ENCODE assay signal across 14 mouse cellular contexts in the genomic region with DNA sequence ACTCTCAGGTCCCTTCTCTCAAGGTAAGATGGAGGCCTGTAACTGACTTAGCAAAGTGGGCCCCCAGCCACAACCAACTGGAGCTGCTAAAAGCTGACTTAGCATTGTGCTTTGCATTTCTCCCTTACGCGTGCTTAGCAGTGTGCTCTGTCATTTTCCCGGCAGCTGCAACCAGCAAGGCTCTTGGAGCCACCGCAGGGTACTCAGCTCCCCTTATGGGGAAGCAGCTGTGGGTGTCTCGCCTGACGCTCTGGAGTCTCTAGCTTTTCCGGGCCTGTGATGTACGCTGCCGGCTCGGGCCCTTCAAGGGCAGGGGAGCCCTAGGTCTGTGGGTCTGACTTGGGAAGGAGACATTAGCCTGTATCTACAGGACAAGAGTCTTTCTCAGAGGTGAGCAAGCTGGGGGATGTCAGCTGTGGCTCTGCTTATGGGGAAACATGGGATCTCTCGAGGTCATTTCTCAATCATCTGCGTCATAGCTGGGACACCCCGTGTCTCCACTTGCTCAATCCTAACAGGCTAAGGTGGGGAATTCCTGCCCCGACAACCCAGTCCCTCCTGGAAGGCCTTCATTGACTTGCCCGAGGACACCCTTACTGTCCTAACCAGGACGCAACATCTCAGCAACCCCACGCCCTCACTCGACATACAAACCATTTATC. TPM values are rescaled to one million over a fixed set of nuclear protein-coding genes. Genes with fewer than 3 reads are reported as not detected.
DNase-seq lines count a peak whose midpoint lies in the region; ATAC-seq and TF ChIP-seq lines count a peak whose summit lies in the region.
"Had no signal": no experiment of that assay in that cellular context is flagged by ENCODE, and none has a peak within 500 bp of the region (broad histone marks: within the 10 kb centered on the region; RNA-seq: fewer than 3 reads in every experiment).

No protein-coding gene starts in this region.

- 83% methylated on average over 18 of the region's 18 CpGs for whole genome bisulfite sequencing in hindbrain, embryonic 13.5 days
- 88% methylated on average over 18 of the region's 18 CpGs for WGBS in hindbrain, embryonic 12.5 days
- WGBS in bone marrow, adult 2 months: 45% methylated on average over 18 of the region's 18 CpGs

- no peak overlapping the region for H3K4me3 ChIP-seq in hindbrain, embryonic 13.5 days
- no peak overlapping the region for H3K4me3 ChIP-seq in hindbrain, embryonic 12.5 days
- H3K4me3 ChIP-seq in bone marrow, adult 2 months (replicated peaks; ENCODE audit: control insufficient read depth, low read depth, low read length): no peak overlapping the region
- H3K4me3 ChIP-seq in megakaryocyte, embryonic 14.5 days (replicated peaks): peak overlapping the region; percentile 72
- H3K4me3 ChIP-seq: midbrain, embryonic 13.5 days had no signal

- no peaks in the 10 kb centered on the region for H3K27me3 ChIP-seq in hindbrain, embryonic 13.5 days
- no peaks in the 10 kb centered on the region for H3K27me3 ChIP-seq in hindbrain, embryonic 12.5 days
- peaks cover 20% of the 10 kb centered on the region for H3K27me3 ChIP-seq in megakaryocyte, embryonic 14.5 days (replicated peaks)
- H3K27me3 ChIP-seq: midbrain, embryonic 13.5 days had no signal

- peaks cover 46% of the 10 kb centered on the region for H3K36me3 ChIP-seq in hindbrain, embryonic 13.5 days
- H3K36me3 ChIP-seq in hindbrain, embryonic 12.5 days: peaks cover 40% of the 10 kb centered on the region
- peaks cover 25% of the 10 kb centered on the region for H3K36me3 ChIP-seq in megakaryocyte, embryonic 14.5 days (replicated peaks; ENCODE audit: low read length)

- TF ChIP-seq POLR2A in bone marrow, adult 2 months (IDR thresholded peaks at IDR 0.05; ENCODE audit: borderline replicate concordance, control insufficient read depth, low read depth, low read length): no peak

- TF ChIP-seq CTCF in bone marrow, adult 2 months (IDR thresholded peaks at IDR 0.05; ENCODE audit: control insufficient read depth, insufficient read depth, low read length): no peak

- H3K9ac ChIP-seq in hindbrain, embryonic 13.5 days: no peak overlapping the region
- no peak overlapping the region for H3K9ac ChIP-seq in hindbrain, embryonic 12.5 days
- H3K9ac ChIP-seq: midbrain, embryonic 13.5 days had no signal

- no peaks in the 10 kb centered on the region for H3K9me3 ChIP-seq in hindbrain, embryonic 13.5 days
- peaks cover 9% of the 10 kb centered on the region; the same call in 1 of the 2 replicates for H3K9me3 ChIP-seq in hindbrain, embryonic 12.5 days (replicated peaks)
- peaks cover 12% of the 10 kb centered on the region for H3K9me3 ChIP-seq in megakaryocyte, embryonic 14.5 days
- H3K9me3 ChIP-seq: midbrain, embryonic 13.5 days had no signal

- ATAC-seq in hindbrain, embryonic 13.5 days (ENCODE audit: low FRiP score): no peak
- ATAC-seq in hindbrain, embryonic 12.5 days (ENCODE audit: low FRiP score): no peak
- ATAC-seq: activated CD4-positive, CD25-positive, alpha-beta regulatory T cell, adult 4 months; midbrain, embryonic 13.5 days had no signal

- DNase-seq in lung, postnatal 4 days: peak; percentile 22
- DNase-seq in lung, postnatal 14 days: no peak
- no peak for DNase-seq in heart, adult 8-10 months (ENCODE audit: low spot score)
- DNase-seq in gastrocnemius, postnatal 10 days: no peak
- DNase-seq: embryo, embryonic 11 days; heart, postnatal 36 days; kidney, adult 2 months; right cerebral cortex, postnatal 14 days had no signal

- no peak overlapping the region for H3K4me2 ChIP-seq in hindbrain, embryonic 13.5 days
- H3K4me2 ChIP-seq in hindbrain, embryonic 12.5 days (replicated peaks): no peak overlapping the region
- H3K4me2 ChIP-seq: midbrain, embryonic 13.5 days had no signal

- 0 out of 2 replicates have a peak, but pooled peaks cover 4% of the 10 kb centered on the region for H3K4me1 ChIP-seq in hindbrain, embryonic 13.5 days (replicated peaks)
- H3K4me1 ChIP-seq in hindbrain, embryonic 12.5 days: no peaks in the 10 kb centered on the region
- H3K4me1 ChIP-seq in bone marrow, adult 2 months (ENCODE audit: control insufficient read depth, insufficient read depth, low read length): peaks cover 11% of the 10 kb centered on the region; the same call in 1 of the 2 replicates
- peaks cover 68% of the 10 kb centered on the region for H3K4me1 ChIP-seq in megakaryocyte, embryonic 14.5 days
- H3K4me1 ChIP-seq: midbrain, embryonic 13.5 days had no signal

- peak overlapping the region; percentile 19; the same call in 1 of the 2 replicates for H3K27ac ChIP-seq in hindbrain, embryonic 13.5 days
- H3K27ac ChIP-seq in hindbrain, embryonic 12.5 days: no peak overlapping the region
- H3K27ac ChIP-seq in bone marrow, adult 2 months (ENCODE audit: control insufficient read depth, insufficient read depth, low read depth, low read length, poor library complexity): peak overlapping the region; percentile 72
- H3K27ac ChIP-seq: midbrain, embryonic 13.5 days had no signal

RNA-seq across cellular contexts. Expression of a gene that starts 18.4 kb away (rescaled TPM):
- 66.5 and 67.9 TPM in 2 replicates for polyA plus RNA-seq in hindbrain, embryonic 13.5 days (2015; fragmentation: Nextera tagmentation; extraction: Ambion mirVana)
- polyA plus RNA-seq in hindbrain, embryonic 12.5 days (2016; fragmentation: Nextera tagmentation; extraction: Ambion mirVana): 62.9 and 71.2 TPM in 2 replicates
- polyA plus RNA-seq in bone marrow, adult 2 months (2011; ENCODE audit: insufficient read depth, insufficient read length, low replicate concordance, missing spikeins): 40.9 and 47.7 TPM in 2 replicates
- 19.4 and 67.8 TPM in 2 replicates for polyA plus RNA-seq in megakaryocyte, embryonic 14.5 days (2012; ENCODE audit: insufficient read depth, low replicate concordance)
- total RNA-seq in heart, adult 8-10 months (2022): 10 to 100 TPM; 14.8 to 21.1 (median 19.0) TPM
- total RNA-seq in gastrocnemius, postnatal 10 days (2021): 10 to 100 TPM; 26.9 to 28.2 TPM

RNA-seq across cellular contexts. Expression of a gene that starts 29.2 kb away (rescaled TPM):
- polyA plus RNA-seq in hindbrain, embryonic 13.5 days (2015; fragmentation: Nextera tagmentation; extraction: Ambion mirVana): 22.2 and 25.5 TPM in 2 replicates
- 20.3 and 23.3 TPM in 2 replicates for polyA plus RNA-seq in hindbrain, embryonic 12.5 days (2016; fragmentation: Nextera tagmentation; extraction: Ambion mirVana)
- polyA plus RNA-seq in bone marrow, adult 2 months (2011; ENCODE audit: insufficient read depth, insufficient read length, low replicate concordance, missing spikeins): 5.1 and 6.3 TPM in 2 replicates
- polyA plus RNA-seq in megakaryocyte, embryonic 14.5 days (2012; ENCODE audit: insufficient read depth, low replicate concordance): 10.7 and 17.8 TPM in 2 replicates
- under 1 TPM; 0.24 to 0.82 (median 0.53) TPM for total RNA-seq in heart, adult 8-10 months (2022)
- 10 to 100 TPM; 10.3 to 11.5 TPM for total RNA-seq in gastrocnemius, postnatal 10 days (2021)

RNA-seq across cellular contexts. Expression of a gene that starts 46.6 kb away (rescaled TPM):
- polyA plus RNA-seq in hindbrain, embryonic 13.5 days (2015; fragmentation: Nextera tagmentation; extraction: Ambion mirVana): 33.5 and 34.0 TPM in 2 replicates
- polyA plus RNA-seq in hindbrain, embryonic 12.5 days (2016; fragmentation: Nextera tagmentation; extraction: Ambion mirVana): 19.0 and 21.3 TPM in 2 replicates
- polyA plus RNA-seq in bone marrow, adult 2 months (2011; ENCODE audit: insufficient read depth, insufficient read length, low replicate concordance, missing spikeins): 13.1 and 33.3 TPM in 2 replicates
- polyA plus RNA-seq in megakaryocyte, embryonic 14.5 days (2012; ENCODE audit: insufficient read depth, low replicate concordance): 23.2 and 25.7 TPM in 2 replicates
- 1 to 10 TPM in 1 of 4 experiments, under 1 TPM in 3; 0.31 to 1.3 (median 0.67) TPM for total RNA-seq in heart, adult 8-10 months (2022)
- 1 to 10 TPM; 4.9 to 7.8 TPM for total RNA-seq in gastrocnemius, postnatal 10 days (2021)

Comparison
In these comparisons a context has a peak if more than half of its experiments do, and no peak if none do; other contexts are left out.
1. DNase-seq: peak in lung, postnatal 4 days (2 of 2); none in lung, postnatal 14 days (single experiment), heart, adult 8-10 months (single experiment) and gastrocnemius, postnatal 10 days (single experiment).